Mouse (Mus musculus): ENCODE data around the gene Cyp4v3.
A peak's percentile ranks its signal among the peaks of the same experiment; 100 is the strongest.
"Not testable (repeated sequence)": the region's sequence is repeated elsewhere in the genome, so short reads cannot be mapped to it uniquely, and the experiment has no call there.

Cyp4v3 gene

DNA sequence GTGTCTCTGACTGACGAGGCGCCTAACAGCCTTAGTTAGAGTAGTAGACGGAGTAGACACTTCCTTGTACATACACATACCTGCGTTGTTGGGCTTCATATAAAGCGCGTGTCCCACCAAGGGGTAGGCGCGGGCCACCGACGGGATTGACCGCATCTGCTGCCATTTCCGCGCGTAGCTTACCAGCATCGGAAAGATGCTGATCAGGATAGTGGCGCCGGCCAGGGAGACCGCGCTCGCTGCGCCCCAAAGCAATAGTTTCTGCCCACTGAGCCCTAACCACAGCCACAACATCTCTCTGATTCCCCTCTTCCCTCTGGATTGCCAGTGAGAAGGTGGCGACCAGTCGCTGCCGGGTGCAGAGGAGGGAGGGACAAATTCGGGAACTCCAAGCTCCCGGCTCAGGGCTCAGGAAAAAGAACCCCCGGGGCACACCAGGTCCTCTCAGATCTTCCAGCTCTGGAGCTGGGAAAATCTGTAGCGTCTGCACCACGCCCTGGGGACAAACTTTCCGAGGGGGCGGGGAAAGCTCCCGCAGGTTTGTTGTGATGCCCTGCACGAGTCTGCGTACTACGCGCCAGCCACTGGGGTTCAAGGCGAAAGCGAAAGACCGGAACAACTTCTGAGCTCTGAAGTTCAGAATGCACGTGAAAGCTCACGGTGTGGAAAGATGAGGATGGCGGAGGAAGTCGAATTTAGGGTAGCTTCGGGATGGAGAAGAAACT, at the start of gene Cyp4v3:
Gene Cyp4v3 (minus strand): TSS at position 532 of the 725 bp plus-strand sequence.
- DNase-seq (ENCODE audit: low read depth, low spot score), result peak; percentile 21

DNA sequence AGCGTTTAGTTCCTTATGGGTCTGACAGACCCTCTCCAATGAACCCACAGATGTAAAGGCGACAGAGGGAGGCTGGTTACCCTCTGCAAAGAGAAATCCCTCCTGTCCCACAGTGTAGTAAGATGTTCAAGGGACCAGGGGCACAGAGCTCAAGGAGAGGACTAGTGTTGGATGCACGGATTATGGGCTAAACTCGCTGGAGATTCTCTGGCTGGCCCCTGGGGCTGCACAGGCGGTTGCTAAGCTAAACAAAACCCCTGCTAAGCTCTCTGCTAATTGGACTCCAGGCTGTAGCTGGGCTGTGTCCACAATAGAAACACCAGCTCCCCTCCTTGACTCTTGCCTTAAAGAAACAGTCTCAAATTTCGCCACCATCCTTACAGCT, 48.9 kb upstream of the Cyp4v3 start, which contains the start of gene Fam149a:
Gene Fam149a (minus strand): TSS at position 329 of the 385 bp plus-strand sequence.
- no peak for DNase-seq (ENCODE audit: low read depth, low spot score)

DNA sequence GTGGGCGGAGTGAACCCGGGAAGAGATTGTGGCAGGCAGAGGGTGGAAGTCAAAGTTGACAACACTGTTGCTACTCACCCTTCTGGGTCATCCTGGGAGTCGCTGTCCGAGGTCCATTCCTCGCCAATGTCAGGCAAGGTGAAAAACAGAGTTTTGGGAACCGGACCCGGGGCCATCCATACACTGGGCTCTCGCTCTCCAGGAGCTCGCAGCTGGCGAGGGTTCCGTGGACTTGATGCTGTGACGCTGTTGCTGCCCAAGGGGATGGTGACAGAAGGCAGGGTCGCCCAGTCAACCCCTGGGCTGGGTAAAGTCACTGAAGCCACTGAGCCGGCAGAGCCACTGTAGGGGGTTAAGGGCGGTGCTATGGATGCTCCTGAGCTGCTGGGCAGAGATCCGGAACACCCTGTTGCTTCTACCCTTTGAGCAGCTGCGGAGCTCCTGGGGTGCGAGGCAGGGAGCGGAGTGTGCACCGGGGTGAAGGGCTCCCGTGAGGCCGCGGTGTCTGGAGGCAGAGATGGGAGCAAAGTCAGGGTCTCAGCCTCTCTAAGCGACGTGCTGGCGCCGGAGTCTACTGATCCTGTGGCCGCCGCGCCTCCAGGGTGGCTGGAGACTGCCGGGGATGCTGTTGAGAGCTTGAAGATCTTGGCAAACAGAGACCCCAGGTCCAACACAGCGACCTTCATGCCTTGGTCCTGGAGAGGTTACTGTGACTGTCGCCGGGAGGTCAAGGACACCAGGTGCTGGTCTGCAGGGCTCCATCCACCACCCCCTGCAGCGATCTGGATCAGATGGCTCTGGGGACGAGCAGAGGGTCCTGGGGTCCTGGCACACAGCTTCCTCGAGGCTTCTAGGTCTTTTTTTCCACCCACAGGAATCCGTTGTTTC, 48.3 kb upstream of the Cyp4v3 start:
- no peak for DNase-seq (ENCODE audit: low read depth, low spot score)

DNA sequence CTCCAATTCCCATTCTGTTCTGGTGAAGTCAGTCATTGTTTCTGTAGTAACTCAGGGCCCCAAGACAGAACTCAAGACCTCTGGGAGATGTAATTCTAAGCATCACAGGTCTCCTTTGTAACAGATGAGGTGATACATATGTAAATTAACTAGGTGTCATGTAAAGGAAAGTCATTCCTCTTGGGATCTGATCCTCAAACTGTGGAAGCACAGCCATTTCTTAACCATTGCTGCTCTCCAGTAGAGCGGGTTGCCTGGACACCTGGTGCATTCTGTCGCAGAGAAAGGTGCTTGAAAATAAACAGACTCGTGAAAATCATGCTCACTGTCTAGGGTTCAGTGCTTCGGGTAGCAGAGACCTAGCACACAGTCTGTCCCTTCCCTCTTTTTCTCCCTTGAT, 47.6 kb upstream of the Cyp4v3 start:
- no peak for DNase-seq (ENCODE audit: low read depth, low spot score)

DNA sequence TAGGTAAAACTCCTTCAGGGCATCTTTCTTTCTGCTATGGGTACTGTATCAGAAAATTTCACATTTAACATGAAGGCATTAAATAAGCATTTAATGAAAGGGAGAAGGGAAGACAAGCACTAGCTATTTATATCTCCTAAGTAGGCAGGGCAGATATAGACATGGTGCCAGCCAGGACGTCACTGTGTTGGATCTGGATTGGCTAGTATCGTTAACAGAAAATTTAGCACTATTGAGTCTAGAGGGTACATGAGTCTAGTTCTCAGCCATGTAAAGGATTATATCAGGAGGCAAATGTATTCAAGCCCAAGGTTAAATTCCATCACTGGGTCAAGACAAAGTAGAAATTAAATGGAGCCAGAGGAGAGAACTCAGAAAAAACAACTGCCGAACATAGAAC, 41.1 kb upstream of the Cyp4v3 start:
- no peak for DNase-seq (ENCODE audit: low read depth, low spot score)

DNA sequence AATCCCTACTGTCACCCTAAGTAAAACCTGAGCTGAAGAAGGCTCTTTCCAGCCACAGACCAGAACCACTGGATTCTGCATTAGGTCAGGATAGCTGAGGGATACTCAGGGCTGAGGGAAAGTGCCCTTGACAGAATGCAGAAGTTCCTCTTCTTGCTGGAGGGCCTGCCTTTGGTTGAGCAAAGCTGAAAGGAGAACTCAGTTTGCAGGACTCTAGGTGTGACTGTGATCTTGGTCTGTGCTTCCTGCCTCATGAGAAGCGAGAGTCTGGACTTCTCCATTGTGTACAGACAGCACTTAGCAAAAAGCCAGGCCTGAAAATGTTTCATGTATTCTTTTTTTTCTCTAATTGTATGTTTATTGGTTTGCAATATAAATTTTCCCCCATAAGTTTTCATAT, 34.1 kb upstream of the Cyp4v3 start:
- DNase-seq (ENCODE audit: low read depth, low spot score), result no peak

DNA sequence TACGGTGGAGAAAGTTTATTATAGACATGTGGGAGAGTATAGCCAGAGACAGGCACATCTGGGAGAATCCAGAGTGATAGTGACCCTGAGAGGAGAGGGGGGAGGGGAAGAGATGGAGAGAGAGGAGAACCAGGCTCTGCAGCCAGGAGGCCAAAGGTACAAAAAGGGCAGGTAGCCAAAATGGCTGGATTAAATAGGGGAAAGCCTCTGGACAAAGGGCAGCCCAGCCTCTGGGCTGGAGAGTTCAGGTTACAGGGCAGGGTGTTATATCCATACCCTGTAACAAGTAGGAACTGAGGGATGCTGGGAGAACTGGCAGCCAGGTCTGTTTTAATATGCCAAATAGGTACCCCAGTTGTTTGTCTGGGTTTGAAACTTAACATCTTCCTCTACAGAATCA, 30.2 kb upstream of the Cyp4v3 start:
- DNase-seq (ENCODE audit: low read depth, low spot score), result no peak

DNA sequence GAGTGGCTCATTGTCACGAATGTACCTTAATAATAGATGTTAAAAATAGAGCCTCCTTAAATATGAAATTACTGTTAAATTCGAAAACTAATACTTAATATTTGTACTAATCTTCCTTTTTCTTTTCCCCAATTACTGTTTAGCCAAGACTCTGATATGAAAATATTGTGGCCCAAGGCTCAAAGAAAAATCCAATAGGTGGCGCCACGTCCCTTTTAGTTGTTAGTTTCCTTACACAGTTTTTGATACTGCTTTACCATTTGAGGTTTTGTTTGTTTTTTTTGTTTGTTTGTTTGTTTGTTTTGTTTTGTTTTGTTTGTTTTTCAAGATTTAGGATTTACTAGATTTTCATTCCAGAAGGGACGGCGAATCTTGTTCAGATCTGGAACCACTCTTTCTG, 29.3 kb upstream of the Cyp4v3 start:
- no peak for DNase-seq (ENCODE audit: low read depth, low spot score)

DNA sequence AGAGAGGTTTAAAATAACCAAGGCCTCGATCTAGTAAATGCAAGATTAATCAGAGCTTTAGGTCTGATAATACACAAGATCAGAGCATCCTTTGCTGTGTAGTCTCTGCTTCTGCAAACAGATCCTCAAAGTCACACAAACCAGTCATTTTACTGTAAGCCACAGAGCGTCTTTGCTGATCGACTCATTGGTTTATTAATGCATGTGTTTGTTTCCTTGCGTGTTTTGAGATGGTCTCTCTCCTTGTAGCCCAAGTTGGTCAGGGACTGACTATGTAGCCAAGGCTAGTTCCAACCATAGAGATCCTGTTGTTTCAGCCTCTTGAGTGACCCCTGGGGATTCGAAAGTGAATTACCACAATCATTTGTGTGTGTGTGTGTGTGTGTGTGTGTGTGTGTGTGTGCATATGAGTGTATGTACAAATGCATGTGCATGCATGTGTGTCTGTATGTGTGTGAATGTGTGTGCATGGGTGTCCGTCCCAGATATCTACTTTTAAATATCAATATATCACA, 26.1 kb upstream of the Cyp4v3 start:
- DNase-seq (ENCODE audit: low read depth, low spot score), result no peak

DNA sequence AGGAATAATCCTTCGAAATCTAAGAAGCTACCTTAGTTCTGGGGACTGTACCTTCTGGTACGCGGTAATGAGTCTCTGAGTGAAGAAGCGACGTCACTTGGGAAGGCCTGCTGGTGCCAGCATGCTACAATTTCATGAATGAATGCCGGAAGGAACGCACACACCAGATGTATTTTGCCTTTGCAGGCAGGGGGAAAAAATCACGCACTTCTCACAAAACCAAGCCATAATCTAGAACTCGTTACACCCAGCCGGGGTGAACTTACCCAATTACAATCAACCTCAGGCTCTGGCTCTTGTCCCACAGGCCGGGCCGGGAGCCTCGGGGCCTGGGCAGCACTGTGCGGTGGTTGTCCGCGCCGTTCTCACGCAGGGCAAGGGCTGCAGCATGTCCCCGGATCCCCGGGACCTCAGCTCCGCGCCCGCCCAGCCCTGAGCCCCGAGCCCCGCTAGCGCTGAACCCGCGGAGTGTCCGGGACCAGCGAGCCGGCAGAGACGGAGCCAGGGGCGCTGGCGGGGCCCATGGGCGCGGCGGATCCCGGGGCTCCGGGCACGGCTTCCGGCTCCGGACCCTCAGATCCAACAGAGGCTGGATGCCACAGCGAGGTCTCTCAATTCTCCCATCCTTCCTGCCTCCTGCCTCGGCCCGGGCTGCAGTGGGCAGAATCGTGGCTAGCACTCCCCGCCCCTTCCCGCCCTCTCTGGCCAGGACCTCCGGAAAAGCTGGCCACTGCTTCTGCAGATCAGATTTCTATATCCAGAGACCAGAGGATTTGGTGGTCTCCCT, 25.3 kb upstream of the Cyp4v3 start:
- no peak for DNase-seq (ENCODE audit: low read depth, low spot score)

DNA sequence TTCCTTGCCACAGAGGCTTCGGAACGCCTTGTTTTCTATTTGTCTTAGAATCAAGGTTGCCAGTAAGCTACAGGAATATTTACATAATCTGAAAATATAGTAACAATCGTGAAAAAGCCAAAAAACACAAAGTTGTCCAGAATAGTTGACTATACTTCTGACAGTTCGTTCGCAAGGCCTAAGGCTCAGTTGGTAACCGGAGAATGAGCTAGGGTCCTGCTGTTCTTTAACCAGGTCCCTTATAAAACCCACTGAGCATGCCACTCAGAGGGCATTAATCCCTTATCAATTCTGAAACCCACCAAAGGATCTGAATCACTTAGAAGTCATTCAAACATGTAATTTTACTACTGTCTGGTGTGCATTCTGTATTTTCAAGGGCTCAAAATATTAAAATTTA, 22.8 kb upstream of the Cyp4v3 start:
- DNase-seq (ENCODE audit: low read depth, low spot score), result no peak

DNA sequence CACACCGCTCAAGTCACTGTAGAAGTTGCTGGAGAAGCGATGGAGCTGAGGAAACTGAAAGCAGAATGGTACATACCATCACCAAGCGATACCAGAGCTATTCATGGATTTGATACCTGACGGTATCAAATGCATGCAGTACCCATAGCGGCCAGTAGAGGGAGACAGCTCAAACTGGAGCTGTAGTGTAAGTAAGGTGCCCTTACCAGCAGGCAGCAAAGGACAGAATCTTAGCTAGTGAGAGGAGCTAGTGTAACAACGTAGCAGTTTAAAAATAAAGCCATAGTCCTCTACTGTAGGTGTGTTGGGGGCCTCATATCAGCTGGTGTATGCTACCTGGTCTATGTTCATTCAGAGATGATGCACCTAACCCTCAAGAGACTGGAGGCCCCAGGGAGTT, 12.0 kb upstream of the Cyp4v3 start:
- peak; percentile 55 for DNase-seq (ENCODE audit: low read depth, low spot score)

DNA sequence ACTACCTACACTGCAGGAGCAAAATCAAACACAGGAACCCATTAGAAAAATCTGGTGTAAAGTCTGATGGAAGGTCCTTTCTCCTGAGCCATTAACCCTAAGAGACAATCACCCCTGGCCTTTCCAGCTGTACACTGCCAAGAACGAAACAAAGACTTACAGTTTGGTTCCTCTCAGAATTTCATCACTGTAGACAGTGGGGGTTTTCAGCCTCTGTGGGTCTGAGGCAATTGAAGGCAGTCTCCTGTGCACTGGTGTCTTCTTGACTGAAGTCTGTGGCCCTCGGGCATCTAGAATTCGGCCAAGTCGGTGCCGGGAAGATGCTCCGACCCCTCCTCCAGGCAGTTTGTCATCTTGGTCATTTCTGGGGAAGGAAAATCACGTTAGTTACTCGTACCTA, 11.3 kb upstream of the Cyp4v3 start:
- no peak for DNase-seq (ENCODE audit: low read depth, low spot score)

DNA sequence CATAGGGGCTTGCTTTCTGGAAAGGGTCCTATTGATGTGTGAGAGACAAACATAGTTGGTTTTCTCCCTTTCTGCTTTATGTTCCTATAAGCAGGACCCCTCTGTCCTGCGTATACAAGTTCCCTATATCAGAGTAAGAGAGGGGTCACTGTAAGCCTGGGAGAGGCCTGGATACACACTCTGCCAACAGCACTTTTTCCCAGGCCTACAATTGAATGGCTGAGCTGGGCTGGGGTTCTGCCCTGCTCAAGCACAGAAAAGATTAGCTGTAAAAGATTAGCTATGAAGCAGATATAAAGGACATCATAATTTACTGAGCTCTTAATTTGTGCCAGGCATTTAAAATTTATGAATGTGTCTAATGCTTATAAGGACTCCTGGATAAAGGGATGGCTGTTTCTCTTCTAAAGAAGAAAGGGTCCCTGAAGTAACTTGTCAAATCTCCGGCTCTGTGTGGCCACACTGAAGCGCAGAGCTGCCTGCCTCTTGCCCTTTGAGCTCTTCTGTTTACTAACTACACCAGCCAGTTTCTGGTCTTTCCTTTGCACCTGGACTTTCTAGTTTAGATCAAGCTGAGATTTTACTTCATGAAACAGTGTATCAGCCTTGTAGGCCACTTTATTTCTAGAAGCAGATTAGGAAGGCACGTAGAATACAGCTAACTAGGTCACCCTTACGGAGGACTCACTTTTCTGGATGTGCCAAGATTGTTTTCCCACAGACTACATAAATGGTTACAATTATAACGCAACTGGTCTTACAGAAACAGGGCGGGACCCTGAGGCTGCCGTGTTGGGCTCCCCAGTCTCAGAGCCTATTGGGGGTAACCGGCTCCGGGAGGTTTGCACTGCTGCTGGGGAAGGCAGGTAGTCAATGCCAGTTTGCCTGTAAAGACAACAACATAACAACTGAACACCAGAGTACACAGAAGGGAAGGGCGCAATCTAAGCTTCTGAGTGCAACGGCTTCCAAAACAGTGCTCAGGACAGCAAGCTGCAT, 8.9 kb upstream of the Cyp4v3 start:
- no peak for DNase-seq (ENCODE audit: low read depth, low spot score)

DNA sequence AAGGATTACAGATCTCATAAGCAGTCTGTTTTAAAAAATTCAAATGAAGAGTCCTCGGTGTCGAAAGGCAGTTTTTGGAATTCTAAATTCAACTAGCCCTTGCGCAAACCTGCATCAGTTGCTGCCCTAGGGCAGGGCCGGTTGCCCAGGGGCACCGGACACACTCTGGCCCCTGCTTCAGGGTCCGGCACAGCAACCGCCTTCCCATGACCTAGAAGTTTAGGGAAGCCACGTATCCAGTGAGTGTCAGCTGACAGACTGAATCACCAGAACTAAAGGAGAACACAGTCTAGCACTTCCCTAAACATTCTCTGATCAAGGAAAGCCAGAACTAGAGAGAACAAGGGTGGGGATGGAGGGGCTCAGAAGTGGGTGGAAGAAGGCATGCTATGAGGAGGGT, 477 bp upstream of the Cyp4v3 start:
- DNase-seq (ENCODE audit: low read depth, low spot score), result peak; percentile 10

DNA sequence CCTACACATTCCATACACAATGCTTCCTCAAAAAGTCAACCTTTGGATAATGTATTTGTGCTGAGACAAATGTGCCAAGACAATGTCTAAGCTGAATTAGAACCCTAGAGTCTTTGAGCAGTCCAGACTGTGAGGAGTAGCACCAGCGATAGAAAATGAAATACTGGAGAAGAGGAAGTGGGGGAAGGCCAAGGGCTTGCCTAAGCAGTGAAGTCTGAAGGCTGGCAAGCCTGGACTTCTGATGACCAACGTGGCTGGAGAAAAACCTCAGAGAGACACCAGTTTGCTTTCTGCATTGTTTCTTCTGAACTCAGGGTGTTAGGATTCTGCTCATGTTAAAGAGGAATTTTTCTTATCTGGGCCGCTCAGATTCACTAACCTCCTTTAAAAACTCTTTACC, 2.2 kb downstream of the Cyp4v3 start:
- no peak for DNase-seq (ENCODE audit: low read depth, low spot score)

DNA sequence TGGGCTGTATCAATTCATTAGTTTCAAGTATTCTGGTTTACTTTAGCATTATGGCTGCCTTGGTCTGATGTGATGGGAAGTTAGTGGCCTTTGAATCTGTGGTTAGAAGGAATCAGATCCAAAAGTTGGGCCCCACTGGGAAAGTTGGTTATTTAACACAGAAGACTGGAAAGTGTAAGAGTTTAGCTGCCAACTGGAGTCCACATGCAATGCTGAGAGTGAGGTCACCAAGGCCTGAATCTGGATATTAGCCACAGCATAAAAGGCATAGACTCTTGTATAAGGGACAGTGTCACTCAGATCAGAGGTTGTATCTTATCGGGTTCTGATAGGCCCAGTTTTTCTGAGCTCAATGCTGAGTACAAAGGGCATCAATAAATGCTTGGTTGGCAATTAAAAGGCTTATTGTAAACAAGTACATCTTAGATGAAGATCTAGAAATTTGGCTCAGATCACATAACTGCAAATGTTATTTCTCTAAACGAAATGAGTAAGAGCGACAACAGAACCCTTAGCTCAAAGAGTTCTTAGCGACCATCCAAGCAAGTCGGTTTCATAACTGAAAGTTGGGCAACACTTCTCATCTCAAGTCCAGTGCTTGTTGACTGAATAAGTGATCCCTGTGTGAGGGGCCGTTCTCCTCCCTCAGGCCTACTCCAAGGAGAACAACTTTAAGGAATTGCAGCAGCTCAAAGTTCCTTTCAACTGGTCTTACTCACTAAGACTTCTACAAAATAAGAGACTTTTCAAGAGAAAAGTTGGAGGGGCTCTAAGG, 3.6 kb downstream of the Cyp4v3 start:
- no peak for DNase-seq (ENCODE audit: low read depth, low spot score)

DNA sequence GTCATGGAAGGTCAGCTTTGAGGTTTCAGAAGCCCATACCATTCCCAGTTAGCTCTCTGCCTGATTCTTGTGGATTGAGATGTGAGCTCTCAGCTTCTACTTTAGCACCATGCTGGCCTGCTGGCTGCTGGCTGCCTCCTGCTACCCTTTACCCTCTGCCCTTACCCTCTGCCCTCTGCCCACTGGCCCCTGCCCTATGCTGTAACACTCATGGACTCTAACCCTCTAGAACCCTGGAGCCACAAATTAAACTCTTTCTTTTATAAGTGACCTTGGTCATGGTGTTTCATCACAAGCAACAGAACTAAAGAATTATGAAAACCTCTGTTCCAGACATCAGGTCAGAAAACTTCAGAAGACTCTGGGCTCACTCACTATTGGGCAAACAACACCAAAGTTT, 5.9 kb downstream of the Cyp4v3 start:
- DNase-seq (ENCODE audit: low read depth, low spot score), result not testable (repeated sequence)

DNA sequence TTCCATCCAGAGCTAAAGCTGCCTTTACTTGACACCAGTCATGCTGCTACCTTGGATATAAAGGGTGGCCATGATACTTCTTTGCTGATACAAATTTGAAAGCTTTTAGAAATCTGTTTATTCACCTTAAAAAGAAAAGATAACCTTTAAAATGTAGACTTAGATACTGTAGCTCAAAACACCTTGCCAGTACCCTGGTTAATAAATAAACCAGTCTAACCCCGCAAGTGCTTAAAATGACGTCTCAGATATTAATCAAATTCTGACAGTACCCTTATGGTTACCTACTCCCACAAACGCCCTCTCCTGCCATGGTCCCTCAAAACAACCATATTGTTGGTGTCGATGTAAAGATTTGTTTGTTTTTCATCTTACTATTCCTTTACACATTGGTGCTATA, 8.9 kb downstream of the Cyp4v3 start:
- DNase-seq (ENCODE audit: low read depth, low spot score), result no peak

DNA sequence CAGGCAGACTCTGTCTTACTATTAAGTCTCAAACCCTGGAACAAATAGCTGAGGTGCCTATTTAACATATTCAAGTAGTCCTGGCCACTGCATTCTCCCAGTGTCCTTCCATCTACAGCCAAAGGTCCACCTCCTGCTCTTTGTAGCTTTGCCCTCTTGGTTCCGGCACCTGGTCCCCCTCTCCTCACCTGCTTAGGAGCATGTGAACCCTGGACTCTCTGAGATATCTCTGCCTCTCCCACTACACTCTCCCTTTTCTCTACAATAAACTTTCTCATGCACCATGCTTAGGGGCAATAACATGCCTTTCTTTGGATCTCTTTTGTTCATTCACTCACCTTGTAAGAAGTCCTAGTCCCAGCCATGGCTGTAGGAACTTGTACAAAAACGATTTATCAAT, 11.7 kb downstream of the Cyp4v3 start:
- no peak for DNase-seq (ENCODE audit: low read depth, low spot score)
